Mouse (Mus musculus) kidney, adult 2 months (tissue): Measurements from ENCODE around the gene Mak.

ENCODE experiments used
- CTCF ChIP-seq: fragments of 200-500 bp; conservative IDR thresholded peaks from 2 replicates; pipeline ENCODE4 v1.5.1; 2011; ENCODE audit warnings: low read depth, mild to moderate bottlenecking, control low read depth, low read length, moderate library complexity, mixed read lengths; ENCODE audit not compliant: insufficient read depth, insufficient read length
- POLR2A ChIP-seq: fragments of 200-500 bp; IDR thresholded peaks from one replicate; pipeline ENCODE4 v1.6.1; 2011; ENCODE audit warnings: low read depth, low read length, control low read depth

DNA sequence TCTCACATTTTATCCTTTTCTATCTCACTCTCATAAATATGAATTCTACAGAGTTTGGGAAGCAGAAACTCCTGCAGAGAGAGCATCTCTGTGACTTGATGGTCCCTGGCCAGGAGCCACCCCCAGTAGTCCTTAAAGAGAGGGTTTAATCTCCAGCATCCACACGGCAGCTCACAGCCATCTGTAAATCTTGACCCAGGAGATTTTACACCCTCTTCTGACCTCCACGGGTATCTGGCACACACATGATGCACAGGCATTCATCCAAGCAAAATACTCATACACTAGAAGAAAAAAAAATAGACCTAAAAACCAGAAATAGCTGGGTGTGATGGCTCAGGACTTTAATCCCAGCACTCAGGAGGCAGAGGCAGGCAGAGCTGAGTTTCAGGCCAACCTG lies 91.1 kb downstream of the Mak start:
- TF ChIP-seq CTCF: no peak
- no peak for TF ChIP-seq POLR2A
